Mouse (Mus musculus): ENCODE data around the gene Nup93. TPM values are rescaled to one million over a fixed set of nuclear protein-coding genes. Genes with fewer than 3 reads are reported as not detected.

The Nup93 gene
- polyA plus RNA-seq, 1 experiment = 26.5 TPM

GRCm38 (mm10) chr8:94262626-94263297, 48.4 kb downstream of the Nup93 start:
- Histone ChIP-seq H3K4me3 (ENCODE audit: insufficient read depth, low read length) (no peak overlapping the region), H3K4me1 (ENCODE audit: control insufficient read depth, insufficient read depth, low read length) (peaks cover 6% of the 10 kb centered on the region), H3K27ac (ENCODE audit: insufficient read depth, low read length) (0 out of 2 replicates have a peak overlapping the region, but pooled peaks have one; percentile 52)
- no peak for TF ChIP-seq CTCF (IDR thresholded peaks at IDR 0.05; ENCODE audit: extremely low read depth, insufficient read depth, low read length)
- TF ChIP-seq POLR2A (IDR thresholded peaks at IDR 0.05; ENCODE audit: extremely low read depth, insufficient read depth, low read length) = no peak

DNA sequence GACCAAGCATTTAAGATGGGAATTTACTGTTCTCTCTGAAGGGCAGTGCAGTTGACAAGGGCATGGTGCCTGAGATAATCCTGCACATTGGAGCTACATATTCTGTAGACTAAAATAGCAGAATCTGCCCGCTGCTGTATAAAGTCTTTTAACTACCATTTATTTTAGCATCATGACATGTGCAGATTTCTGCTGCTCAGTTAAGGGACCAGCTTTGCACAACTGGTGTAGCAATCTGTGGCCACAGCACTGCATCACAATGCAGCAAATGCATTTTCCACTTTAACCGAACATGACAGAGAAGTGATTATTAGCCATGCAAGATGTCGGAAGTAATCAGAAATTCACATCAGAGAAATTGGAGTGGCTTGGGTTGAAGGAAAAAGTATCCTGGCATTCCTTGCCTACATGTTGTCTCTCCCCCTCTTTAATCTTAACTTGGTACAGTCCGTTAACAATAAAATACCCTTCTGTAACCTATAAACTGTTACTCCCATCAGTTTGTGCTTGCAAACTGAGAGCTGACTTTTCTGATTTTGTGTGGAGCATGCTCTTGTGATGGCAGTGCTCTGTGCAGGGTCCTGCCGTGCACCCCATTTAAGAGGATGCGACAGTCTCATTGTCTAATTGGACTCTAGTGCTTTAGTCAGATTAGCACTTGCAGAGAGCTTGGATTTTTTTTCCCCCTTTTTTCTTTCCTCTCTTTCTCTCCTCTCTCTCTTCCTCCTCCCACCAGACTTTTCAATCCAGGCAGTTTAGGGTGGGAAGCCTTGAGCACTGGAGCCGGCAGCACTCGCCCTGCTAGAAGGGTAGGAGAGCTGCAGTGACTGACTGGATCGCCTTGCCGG, 52.2 kb downstream of the Nup93 start:
- H3K4me1 ChIP-seq (ENCODE audit: control insufficient read depth, insufficient read depth, low read length) = peaks cover 8% of the 10 kb centered on the region
- H3K27ac ChIP-seq (ENCODE audit: insufficient read depth, low read length) = peak overlapping the region; percentile 48; the same call in 1 of the 2 replicates
- H3K4me3 ChIP-seq (ENCODE audit: insufficient read depth, low read length) = peak overlapping the region; percentile 78
- TF ChIP-seq CTCF (IDR thresholded peaks at IDR 0.05; ENCODE audit: extremely low read depth, insufficient read depth, low read length) (no peak), POLR2A (IDR thresholded peaks at IDR 0.05; ENCODE audit: extremely low read depth, insufficient read depth, low read length) (peak; percentile 68)

DNA sequence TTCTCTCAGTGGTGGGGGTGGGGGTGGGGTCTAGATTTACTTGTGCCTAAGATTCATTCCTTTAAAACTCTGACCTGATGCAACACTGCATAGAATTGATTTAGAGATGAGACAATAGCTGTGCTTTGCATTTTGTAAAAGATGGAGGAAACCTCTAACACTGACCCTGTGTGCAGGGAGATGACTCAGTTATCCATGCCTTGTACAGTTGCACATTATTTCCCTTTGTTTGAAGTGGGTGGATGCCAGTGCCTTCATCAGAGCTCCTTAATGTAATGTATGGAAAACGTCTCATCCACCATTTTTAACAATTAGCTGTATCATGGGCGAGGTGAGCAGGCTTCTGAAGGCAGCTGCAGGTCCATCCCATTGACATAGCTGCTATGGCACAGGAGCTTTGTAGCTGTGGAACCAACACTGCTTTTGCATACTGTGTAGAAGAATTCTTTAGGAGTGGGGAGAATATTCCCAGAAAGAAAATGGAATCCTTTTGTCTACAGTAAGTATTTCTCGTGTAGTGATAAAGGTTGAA, 54.1 kb downstream of the Nup93 start:
- Histone ChIP-seq H3K27ac (ENCODE audit: insufficient read depth, low read length) (peak overlapping the region; percentile 6; the same call in 1 of the 2 replicates), H3K4me3 (ENCODE audit: insufficient read depth, low read length) (peak overlapping the region; percentile 78), H3K4me1 (ENCODE audit: control insufficient read depth, insufficient read depth, low read length) (peaks cover 3% of the 10 kb centered on the region; the same call in 1 of the 2 replicates)
- TF ChIP-seq CTCF (IDR thresholded peaks at IDR 0.05; ENCODE audit: extremely low read depth, insufficient read depth, low read length) = no peak
- TF ChIP-seq POLR2A (IDR thresholded peaks at IDR 0.05; ENCODE audit: extremely low read depth, insufficient read depth, low read length) = no peak

DNA sequence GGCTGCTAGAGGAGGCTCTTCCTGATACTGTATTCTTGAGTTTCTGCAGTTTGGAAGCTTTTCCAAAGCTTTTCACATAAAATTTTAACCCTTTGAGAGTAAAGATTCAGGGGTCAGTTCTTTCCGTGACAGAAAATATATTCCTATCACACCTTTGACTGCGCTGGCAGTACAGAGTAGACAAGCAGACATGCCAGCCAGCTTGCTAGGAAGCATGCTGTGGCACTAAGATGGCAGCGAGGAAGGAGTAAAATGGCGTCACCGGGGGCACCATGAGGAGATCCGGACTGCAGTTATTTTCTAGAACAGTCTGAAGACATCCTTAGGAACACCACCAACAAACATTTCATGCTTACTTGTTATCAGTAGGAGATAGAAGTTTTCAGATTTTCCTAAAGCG, 55.9 kb downstream of the Nup93 start:
- H3K4me3 ChIP-seq (ENCODE audit: insufficient read depth, low read length) = peak overlapping the region; percentile 40
- H3K4me1 ChIP-seq (ENCODE audit: control insufficient read depth, insufficient read depth, low read length) = peaks cover 2% of the 10 kb centered on the region; the same call in 1 of the 2 replicates
- TF ChIP-seq CTCF (IDR thresholded peaks at IDR 0.05; ENCODE audit: extremely low read depth, insufficient read depth, low read length) (no peak), POLR2A (IDR thresholded peaks at IDR 0.05; ENCODE audit: extremely low read depth, insufficient read depth, low read length) (no peak)
- H3K27ac ChIP-seq (ENCODE audit: insufficient read depth, low read length) = no peak overlapping the region

GRCm38 (mm10) chr8:94271102-94271501, 56.7 kb downstream of the Nup93 start:
- TF ChIP-seq CTCF (IDR thresholded peaks at IDR 0.05; ENCODE audit: extremely low read depth, insufficient read depth, low read length) = no peak
- TF ChIP-seq POLR2A (IDR thresholded peaks at IDR 0.05; ENCODE audit: extremely low read depth, insufficient read depth, low read length) = no peak
- Histone ChIP-seq H3K4me3 (ENCODE audit: insufficient read depth, low read length) (no peak overlapping the region; the same call in 1 of the 2 replicates), H3K4me1 (ENCODE audit: control insufficient read depth, insufficient read depth, low read length) (peaks cover 2% of the 10 kb centered on the region; the same call in 1 of the 2 replicates), H3K27ac (ENCODE audit: insufficient read depth, low read length) (no peak overlapping the region; the same call in 1 of the 2 replicates)

DNA sequence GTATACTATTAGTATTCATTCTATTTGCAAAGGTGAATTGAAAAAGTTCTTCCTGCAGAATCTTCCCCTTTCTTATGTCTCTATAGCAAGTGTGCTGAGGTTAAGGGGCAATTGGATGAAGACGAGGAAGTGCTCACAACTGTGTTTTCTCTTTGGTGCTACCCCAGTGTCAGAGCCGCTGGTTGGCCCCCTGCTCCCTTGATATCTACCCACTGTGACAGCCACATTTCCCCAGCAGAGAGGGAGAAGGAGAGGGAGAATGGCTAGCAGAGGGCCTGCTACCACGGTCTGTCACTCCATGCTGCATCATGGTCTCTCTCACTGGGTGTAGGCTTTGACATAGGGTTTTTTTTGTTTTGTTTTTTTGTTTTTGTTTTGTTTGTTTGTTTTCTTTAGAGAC, 58.2 kb downstream of the Nup93 start:
- no peak overlapping the region for H3K4me3 ChIP-seq (ENCODE audit: insufficient read depth, low read length)
- H3K4me1 ChIP-seq (ENCODE audit: control insufficient read depth, insufficient read depth, low read length) = peaks cover 2% of the 10 kb centered on the region; the same call in 1 of the 2 replicates
- H3K27ac ChIP-seq (ENCODE audit: insufficient read depth, low read length) = no peak overlapping the region
- no peak for TF ChIP-seq POLR2A (IDR thresholded peaks at IDR 0.05; ENCODE audit: extremely low read depth, insufficient read depth, low read length)
- no peak for TF ChIP-seq CTCF (IDR thresholded peaks at IDR 0.05; ENCODE audit: extremely low read depth, insufficient read depth, low read length)

DNA sequence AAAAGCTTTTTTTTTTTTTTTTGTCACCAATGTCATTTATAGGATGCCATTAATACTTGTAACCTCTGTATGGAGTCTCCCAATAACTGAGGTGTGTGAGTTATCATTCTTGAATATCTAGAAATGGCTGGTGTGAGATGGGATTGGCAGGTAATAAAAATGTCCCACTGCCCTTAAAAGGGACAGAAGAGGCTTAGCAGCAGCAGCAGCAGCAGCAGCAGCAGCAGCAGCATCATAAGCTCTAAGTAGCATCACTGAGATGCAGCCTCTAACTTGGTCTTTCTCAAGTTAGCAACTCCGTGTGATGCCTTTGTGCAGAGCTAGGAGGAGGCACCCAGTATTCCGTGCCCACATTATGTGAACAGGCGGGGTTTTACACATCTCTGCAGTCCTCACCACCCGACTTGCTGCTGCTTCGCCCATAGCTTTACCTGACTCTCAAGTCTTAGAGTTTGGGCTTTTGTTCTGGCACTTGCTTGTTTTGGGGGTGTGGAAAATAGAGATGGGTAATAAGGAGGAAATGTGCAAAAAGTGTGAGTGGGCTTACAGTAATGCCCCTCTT, 59.0 kb downstream of the Nup93 start:
- no peak overlapping the region for H3K27ac ChIP-seq (ENCODE audit: insufficient read depth, low read length)

GRCm38 (mm10) chr8:94274030-94274429, 59.7 kb downstream of the Nup93 start:
- Histone ChIP-seq H3K4me3 (ENCODE audit: insufficient read depth, low read length) (no peak overlapping the region), H3K27ac (ENCODE audit: insufficient read depth, low read length) (no peak overlapping the region), H3K4me1 (ENCODE audit: control insufficient read depth, insufficient read depth, low read length) (peaks cover 2% of the 10 kb centered on the region; the same call in 1 of the 2 replicates)
- TF ChIP-seq CTCF (IDR thresholded peaks at IDR 0.05; ENCODE audit: extremely low read depth, insufficient read depth, low read length) (peak; percentile 71), POLR2A (IDR thresholded peaks at IDR 0.05; ENCODE audit: extremely low read depth, insufficient read depth, low read length) (no peak)

More for the DNA sequence above, 59.0 kb downstream of the Nup93 start:
- Histone ChIP-seq H3K4me3 (ENCODE audit: insufficient read depth, low read length) (no peak overlapping the region), H3K4me1 (ENCODE audit: control insufficient read depth, insufficient read depth, low read length) (peaks cover 2% of the 10 kb centered on the region; the same call in 1 of the 2 replicates)
- TF ChIP-seq POLR2A (IDR thresholded peaks at IDR 0.05; ENCODE audit: extremely low read depth, insufficient read depth, low read length) = no peak
- no peak for TF ChIP-seq CTCF (IDR thresholded peaks at IDR 0.05; ENCODE audit: extremely low read depth, insufficient read depth, low read length)

DNA sequence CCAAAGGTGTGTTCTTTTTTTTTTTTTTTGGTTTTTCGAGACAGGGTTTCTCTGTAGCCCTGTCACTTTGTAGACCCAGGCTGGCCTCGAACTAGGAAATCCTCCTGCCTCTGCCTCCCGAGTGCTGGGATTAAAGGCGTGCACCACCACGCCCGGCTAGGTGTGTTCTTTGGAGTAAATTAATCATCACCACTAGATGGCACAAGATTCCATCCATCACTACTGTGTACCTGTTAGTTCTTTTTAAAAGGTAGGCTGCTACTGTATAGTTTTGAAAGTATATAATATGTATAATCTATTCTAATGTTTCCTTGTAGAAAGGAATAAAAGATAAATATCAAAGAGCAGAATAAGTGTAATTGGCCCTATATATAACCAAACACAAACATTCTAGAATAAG, 63.9 kb downstream of the Nup93 start:
- 0 out of 2 replicates have a peak, but pooled peaks have one; percentile 11 for TF ChIP-seq CTCF (IDR thresholded peaks at IDR 0.05; ENCODE audit: extremely low read depth, insufficient read depth, low read length)
- TF ChIP-seq POLR2A (IDR thresholded peaks at IDR 0.05; ENCODE audit: extremely low read depth, insufficient read depth, low read length) = no peak
- Histone ChIP-seq H3K4me3 (ENCODE audit: insufficient read depth, low read length) (no peak overlapping the region), H3K4me1 (ENCODE audit: control insufficient read depth, insufficient read depth, low read length) (no peaks in the 10 kb centered on the region), H3K27ac (ENCODE audit: insufficient read depth, low read length) (no peak overlapping the region)

All from cortical plate, adult 2 months (tissue).